Mouse (Mus musculus) liver, embryonic 14.5 days (tissue): Measurements from ENCODE around the gene Fndc10. TPM values are rescaled to one million over a fixed set of nuclear protein-coding genes. Genes with fewer than 3 reads are reported as not detected.
A peak's percentile ranks its signal among the peaks of the same experiment; 100 is the strongest.

Source experiments
- ATAC-seq: fragments of 200-750 bp; cut with Nextera tagmentation; 2 replicates; pipeline ENCODE4 v1.8.0; 2017; ENCODE audit warnings: moderate number of reproducible peaks, mild to moderate bottlenecking, moderate library complexity; ENCODE audit not compliant: insufficient read depth
- DNase-seq, 3 experiments: peaks; one replicate each; pipeline ENCODE4 v3.0.0-alpha.2; 2012 to 2013; ENCODE audit warnings: low read depth in 3 of 3, low spot score in 3 of 3
- H3K27ac ChIP-seq: fragments of 300-500 bp; sonication (generic); 2 replicates; pipeline ENCODE4 v1.5.1; 2014; ENCODE audit warnings: moderate library complexity, mild to moderate bottlenecking, control low read depth, inconsistent platforms
- H3K27me3 ChIP-seq: fragments of 300-500 bp; sonication (generic); 2 replicates; pipeline ENCODE4 v1.6.1; 2014; ENCODE audit warnings: mild to moderate bottlenecking, low read length, moderate library complexity; ENCODE audit not compliant: control insufficient read depth, insufficient read depth
- H3K36me3 ChIP-seq: fragments of 300-500 bp; sonication (generic); replicated peaks from 2 replicates; pipeline ENCODE4 v1.6.1; 2014; ENCODE audit warnings: low read depth; ENCODE audit not compliant: control insufficient read depth, insufficient read depth
- H3K4me1 ChIP-seq, 2 experiments: fragments of 200-500 bp in 1 of 2; fragments of 300-500 bp in 1 of 2; sonication (generic) in 1 of 2; replicated peaks; 2 replicates each; pipeline ENCODE4 v1.6.1; 2012 to 2014; ENCODE audit warnings: antibody characterized with exemption in 1 of 2, inconsistent platforms in 1 of 2, low read length in 1 of 2; ENCODE audit not compliant: control insufficient read depth in 2 of 2, insufficient read depth in 2 of 2
- H3K4me2 ChIP-seq: fragments of 300-500 bp; sonication (generic); 2 replicates; pipeline ENCODE4 v1.6.1; 2014; ENCODE audit warnings: low read depth, mild to moderate bottlenecking, control low read depth, moderate library complexity
- H3K4me3 ChIP-seq, 2 experiments: fragments of 200-500 bp in 1 of 2; fragments of 300-500 bp in 1 of 2; sonication (generic) in 1 of 2; 2 replicates each; pipeline ENCODE4 v1.5.1; 2012 to 2014; ENCODE audit warnings: low read depth in 2 of 2, low read length in 2 of 2, mild to moderate bottlenecking in 2 of 2, control low read depth in 1 of 2, inconsistent platforms in 1 of 2, moderate library complexity in 1 of 2; ENCODE audit not compliant: insufficient read depth in 1 of 2
- H3K9ac ChIP-seq: fragments of 300-500 bp; sonication (generic); replicated peaks from 2 replicates; pipeline ENCODE4 v1.6.1; 2014; ENCODE audit warnings: mild to moderate bottlenecking, control low read depth, moderate library complexity
- H3K9me3 ChIP-seq: fragments of 300-500 bp; sonication (generic); 2 replicates; pipeline ENCODE4 v1.6.1; 2016; ENCODE audit warnings: low read length, mixed read lengths; ENCODE audit not compliant: control insufficient read depth
- CTCF ChIP-seq: IDR thresholded peaks from 2 replicates; pipeline ENCODE4 v1.5.1; 2016; ENCODE audit warnings: antibody characterized with exemption, low read depth, control low read depth
- EP300 ChIP-seq: IDR thresholded peaks from 2 replicates; pipeline ENCODE4 v1.6.1; 2016; ENCODE audit warnings: antibody characterized with exemption, low read depth
- WGBS: fragments of 180-500 bp; shearing (Covaris S2); extraction: QIAGEN DNeasy Blood & Tissue Kit; methylation state at CpG from one replicate; pipeline ENCODE4 v1.1.7; 2014; ENCODE audit not compliant: insufficient replicate concordance; 5-methylcytosine and 5-hydroxymethylcytosine counted together
- polyA plus RNA-seq, 2 experiments: library from polyadenylated mRNA; depleted of rRNA in 1 of 2; stranded (reverse) in 1 of 2; unstranded in 1 of 2; fragments of >200 nt; fragmentation: Nextera tagmentation in 1 of 2; extraction: Ambion mirVana in 1 of 2; gene quantifications; 2 replicates each; pipeline versions ENCODE4 v1.2.1 to v1.2.3; 2012 to 2014

The Fndc10 gene
- polyA plus RNA-seq, 2 experiments, result 0.15 to 0.58 TPM

DNA sequence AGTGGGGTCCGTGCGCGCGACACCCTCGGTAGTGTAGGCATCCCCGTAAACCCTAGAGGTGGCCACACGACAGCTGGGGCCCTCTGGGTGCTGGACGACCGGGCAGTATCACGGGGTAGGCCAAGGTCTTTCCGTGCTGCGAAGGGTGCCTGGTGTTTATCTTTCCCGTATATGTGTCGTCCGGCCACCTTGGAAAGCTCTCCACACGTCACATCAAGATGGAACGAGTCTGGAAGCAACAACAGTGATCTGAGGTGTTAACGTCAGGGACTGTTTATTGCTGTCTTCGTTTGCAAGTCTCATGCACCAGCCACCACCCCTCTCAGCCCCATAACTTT is 11.4 kb downstream of the Fndc10 start:
- H3K4me2 ChIP-seq, result peak overlapping the region; percentile 73
- no peaks in the 10 kb centered on the region for H3K36me3 ChIP-seq
- TF ChIP-seq CTCF (no peak), EP300 (no peak)
- under 1% methylated on average over 19 of the region's 19 CpGs for WGBS
- peak; percentile 29 to 44 (median 34) for DNase-seq
- peak overlapping the region; percentile 87 for H3K27ac ChIP-seq
- no peaks in the 10 kb centered on the region for H3K9me3 ChIP-seq
- H3K4me1 ChIP-seq, result peaks cover 5 to 13% of the 10 kb centered on the region in 2 experiments
- H3K4me3 ChIP-seq, result peak overlapping the region; percentile 78 to 80
- ATAC-seq, result no peak
- H3K9ac ChIP-seq, result peak overlapping the region; percentile 84
- H3K27me3 ChIP-seq, result no peaks in the 10 kb centered on the region

DNA sequence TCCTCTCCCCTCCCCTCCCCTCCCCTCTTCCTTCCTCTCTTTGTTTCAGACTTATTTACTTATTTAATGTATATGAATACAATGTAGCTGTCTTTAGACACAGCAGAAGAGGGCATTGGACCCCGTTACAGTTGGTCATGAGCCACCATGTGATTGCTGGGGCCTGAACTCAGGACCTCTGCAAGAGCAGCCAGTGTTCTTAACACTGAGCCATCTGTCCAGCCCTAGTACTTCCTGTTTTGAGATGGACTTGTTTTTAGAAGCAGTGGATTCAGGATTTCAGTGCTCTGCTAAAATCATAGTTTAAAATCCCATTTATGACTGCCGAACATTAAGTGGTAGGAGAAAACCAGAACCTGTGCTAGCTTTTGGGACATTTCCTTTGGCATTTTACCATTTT is 14.4 kb downstream of the Fndc10 start:
- no peak overlapping the region for H3K27ac ChIP-seq
- 70% methylated on average over 2 of the region's 2 CpGs for WGBS
- TF ChIP-seq CTCF (no peak), EP300 (no peak)
- no peak overlapping the region for H3K4me3 ChIP-seq
- no peak overlapping the region for H3K4me2 ChIP-seq
- no peaks in the 10 kb centered on the region for H3K36me3 ChIP-seq
- no peaks in the 10 kb centered on the region for H3K27me3 ChIP-seq
- peaks cover 5 to 12% of the 10 kb centered on the region in 2 experiments for H3K4me1 ChIP-seq
- DNase-seq, result no peak
- H3K9ac ChIP-seq, result no peak overlapping the region
- ATAC-seq, result no peak
- no peaks in the 10 kb centered on the region for H3K9me3 ChIP-seq

DNA sequence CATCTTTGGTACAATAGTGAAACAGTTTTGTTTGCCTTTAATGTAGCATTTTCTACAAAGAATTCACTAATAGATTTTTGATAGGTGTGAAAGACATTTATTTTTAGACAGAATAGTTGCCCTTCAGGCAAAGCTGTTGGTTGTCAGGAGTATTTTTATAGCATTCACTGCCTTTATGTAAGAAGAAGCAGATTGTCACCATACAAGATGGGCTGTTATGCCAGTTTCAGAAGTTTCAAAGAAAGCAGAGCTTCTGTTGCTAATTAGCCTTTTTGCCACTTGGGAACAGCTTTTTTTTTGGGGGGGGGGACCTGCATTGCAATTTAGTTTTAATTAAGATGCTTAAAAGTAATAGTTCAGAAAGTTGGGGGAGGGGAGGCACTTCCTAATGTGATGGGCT is 14.8 kb downstream of the Fndc10 start:
- ATAC-seq, result no peak

DNA sequence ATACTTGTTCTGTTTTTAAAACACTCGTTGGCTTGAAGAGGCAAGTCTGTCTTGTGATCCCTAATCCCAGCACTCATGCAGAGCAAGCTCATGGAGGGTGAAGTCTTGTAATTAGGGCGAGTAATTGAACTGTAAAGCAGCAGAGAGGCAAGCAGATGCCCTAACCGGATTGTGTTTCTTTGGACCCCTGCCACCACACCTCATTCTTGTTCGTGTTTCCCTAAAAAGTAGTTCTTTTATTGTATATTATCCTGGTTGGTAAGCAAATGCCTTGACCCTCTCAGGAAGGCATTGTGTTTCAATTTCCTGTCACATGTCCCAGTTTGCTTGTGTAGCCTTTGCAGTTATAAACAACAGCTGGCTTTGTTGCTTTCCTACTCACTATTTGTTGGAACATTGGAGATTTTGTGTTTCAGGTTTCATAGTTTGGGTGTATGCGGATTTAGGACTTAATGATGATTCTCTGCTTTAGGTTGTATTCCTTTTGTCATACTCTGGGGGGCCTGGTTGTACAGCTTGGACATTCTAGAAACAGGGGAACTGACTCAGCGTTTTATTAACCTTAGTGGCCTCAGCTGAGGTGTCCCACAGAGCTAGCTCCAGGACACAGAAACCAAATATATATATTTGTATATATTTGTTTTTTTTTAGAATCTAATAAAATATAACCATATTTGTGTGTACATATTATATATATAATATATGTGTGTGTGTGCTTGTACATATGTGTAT is 16.5 kb downstream of the Fndc10 start:
- Histone ChIP-seq H3K36me3 (peaks cover 5% of the 10 kb centered on the region), H3K9ac (no peak overlapping the region), H3K4me1 (peaks cover 5 to 8% of the 10 kb centered on the region in 2 experiments), H3K27me3 (no peaks in the 10 kb centered on the region), H3K4me3 (no peak overlapping the region), H3K9me3 (no peaks in the 10 kb centered on the region), H3K4me2 (no peak overlapping the region), H3K27ac (no peak overlapping the region)
- no peak for ATAC-seq
- 32% methylated on average over 6 of the region's 6 CpGs for WGBS
- DNase-seq, result no peak
- no peak for TF ChIP-seq CTCF

More for the DNA sequence above, 14.8 kb downstream of the Fndc10 start:
- no peak overlapping the region for H3K4me3 ChIP-seq
- H3K4me1 ChIP-seq, result peaks cover 5 to 10% of the 10 kb centered on the region in 2 experiments
- H3K27ac ChIP-seq, result no peak overlapping the region
- no peaks in the 10 kb centered on the region for H3K9me3 ChIP-seq
- no peak for DNase-seq
- H3K4me2 ChIP-seq, result no peak overlapping the region
- TF ChIP-seq EP300 (no peak), CTCF (no peak)
- no peaks in the 10 kb centered on the region for H3K27me3 ChIP-seq
- no peak overlapping the region; the same call in 1 of the 2 replicates for H3K9ac ChIP-seq
- H3K36me3 ChIP-seq, result no peaks in the 10 kb centered on the region

DNA sequence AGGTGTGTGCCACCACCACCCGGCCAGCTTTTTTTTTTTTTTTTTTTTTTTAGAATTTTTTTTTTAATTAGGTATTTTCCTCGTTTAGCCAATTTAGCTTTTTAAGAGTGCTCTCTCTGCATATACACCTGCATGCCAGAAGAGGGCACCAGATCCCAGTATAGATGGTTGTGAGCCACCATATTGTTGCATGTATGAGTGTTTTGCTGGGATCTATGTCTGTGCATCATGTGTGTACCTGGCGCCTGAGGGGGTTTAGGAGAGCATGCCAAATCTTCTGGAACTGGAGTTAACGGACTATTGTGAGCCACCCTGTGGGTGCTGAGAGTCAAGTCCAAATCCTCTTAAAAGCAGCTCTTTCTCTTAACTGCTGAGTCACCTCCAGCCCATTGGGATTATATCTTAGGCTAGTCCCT is 27.5 kb downstream of the Fndc10 start:
- Histone ChIP-seq H3K9me3 (no peaks in the 10 kb centered on the region), H3K27me3 (no peaks in the 10 kb centered on the region), H3K36me3 (peaks cover 13% of the 10 kb centered on the region), H3K27ac (no peak overlapping the region), H3K4me2 (no peak overlapping the region), H3K4me3 (no peak overlapping the region), H3K9ac (no peak overlapping the region), H3K4me1 (no peaks in the 10 kb centered on the region)
- DNase-seq (peak in 1 of 3 experiments; percentile 27), ATAC-seq (no peak)
- WGBS, result 36% methylated on average over 4 of the region's 4 CpGs
- TF ChIP-seq CTCF (peak; percentile 77), EP300 (no peak)
